Mouse (Mus musculus) limb, embryonic 14.5 days (tissue): ENCODE measurements around the gene Snn. TPM values are rescaled to one million over a fixed set of nuclear protein-coding genes. Genes with fewer than 3 reads are reported as not detected.

Experiments used
- ATAC-seq: fragments of 200-750 bp; cut with Nextera tagmentation; 2 replicates; pipeline ENCODE4 v1.8.0; 2017; ENCODE audit warnings: low read depth, moderate number of reproducible peaks, moderate TSS enrichment; ENCODE audit not compliant: low FRiP score
- DNase-seq: peaks from one replicate; pipeline ENCODE4 v3.0.0-alpha.2; 2015; ENCODE audit warnings: low spot score
- H3K27ac ChIP-seq: fragments of 300-500 bp; sonication (generic); replicated peaks from 2 replicates; pipeline ENCODE4 v1.5.1; 2014; ENCODE audit warnings: low read depth, mild to moderate bottlenecking, low read length, moderate library complexity, mixed read lengths
- H3K27me3 ChIP-seq: fragments of 300-500 bp; sonication (generic); 2 replicates; pipeline ENCODE4 v1.6.1; 2014; ENCODE audit warnings: low read length, mixed read lengths; ENCODE audit not compliant: control insufficient read depth, insufficient read depth
- H3K36me3 ChIP-seq: fragments of 300-500 bp; sonication (generic); 2 replicates; pipeline ENCODE4 v1.6.1; 2014; ENCODE audit warnings: mild to moderate bottlenecking, low read length, moderate library complexity, mixed read lengths; ENCODE audit not compliant: control insufficient read depth, insufficient read depth
- H3K4me1 ChIP-seq: fragments of 300-500 bp; sonication (generic); 2 replicates; pipeline ENCODE4 v1.6.1; 2014; ENCODE audit warnings: antibody characterized with exemption, low read length, mixed read lengths; ENCODE audit not compliant: control insufficient read depth, insufficient read depth
- H3K4me2 ChIP-seq: fragments of 300-500 bp; sonication (generic); replicated peaks from 2 replicates; pipeline ENCODE4 v1.6.1; 2014; ENCODE audit warnings: low read depth, mild to moderate bottlenecking, low read length, moderate library complexity; ENCODE audit not compliant: severe bottlenecking
- H3K4me3 ChIP-seq: fragments of 300-500 bp; sonication (generic); replicated peaks from 2 replicates; pipeline ENCODE4 v1.5.1; 2014; ENCODE audit warnings: low read length
- H3K9ac ChIP-seq: fragments of 300-500 bp; sonication (generic); 2 replicates; pipeline ENCODE4 v1.6.1; 2014; ENCODE audit warnings: mild to moderate bottlenecking, low read depth, low read length, moderate library complexity; ENCODE audit not compliant: severe bottlenecking
- H3K9me3 ChIP-seq: fragments of 300-500 bp; sonication (generic); 2 replicates; pipeline ENCODE4 v1.6.1; 2016; ENCODE audit warnings: low read length; ENCODE audit not compliant: control insufficient read depth
- POLR2A ChIP-seq: fragments of 200-500 bp; IDR thresholded peaks from 2 replicates; pipeline ENCODE4 v1.8.0; 2012; ENCODE audit warnings: inconsistent platforms, mild to moderate bottlenecking, moderate library complexity, borderline replicate concordance; ENCODE audit not compliant: insufficient read depth, insufficient read length; ENCODE audit errors: extremely low read depth
- whole genome bisulfite sequencing: fragments of 180-500 bp; shearing (Covaris S2); extraction: QIAGEN DNeasy Blood & Tissue Kit; methylation state at CpG from one replicate; pipeline ENCODE4 v1.1.7; 2014; 5-methylcytosine and 5-hydroxymethylcytosine counted together
- polyA plus RNA-seq, 2 experiments: library from polyadenylated mRNA; depleted of rRNA in 1 of 2; stranded (reverse) in 1 of 2; unstranded in 1 of 2; fragments of >200 nt; fragmentation: Nextera tagmentation in 1 of 2; extraction: Ambion mirVana in 1 of 2; gene quantifications; 2 replicates each; pipeline versions ENCODE4 v1.2.1 to v1.2.3; 2012 to 2014

The Snn gene
- polyA plus RNA-seq, 2 experiments, result 45.2 to 59.7 TPM

- Histone ChIP-seq H3K9me3 (no peaks in the 10 kb centered on the region), H3K4me2 (no peak overlapping the region), H3K4me3 (no peak overlapping the region), H3K9ac (no peak overlapping the region), H3K27me3 (no peaks in the 10 kb centered on the region), H3K4me1 (no peaks in the 10 kb centered on the region), H3K27ac (no peak overlapping the region), H3K36me3 (no peaks in the 10 kb centered on the region)
- TF ChIP-seq POLR2A, result no peak
- no peak for ATAC-seq
- WGBS, result 82% methylated on average over 5 of the region's 5 CpGs
- no peak for DNase-seq
Observed at GRCm38 (mm10) chr16:11023618-11024017, 37.1 kb upstream of the Snn start.

DNA sequence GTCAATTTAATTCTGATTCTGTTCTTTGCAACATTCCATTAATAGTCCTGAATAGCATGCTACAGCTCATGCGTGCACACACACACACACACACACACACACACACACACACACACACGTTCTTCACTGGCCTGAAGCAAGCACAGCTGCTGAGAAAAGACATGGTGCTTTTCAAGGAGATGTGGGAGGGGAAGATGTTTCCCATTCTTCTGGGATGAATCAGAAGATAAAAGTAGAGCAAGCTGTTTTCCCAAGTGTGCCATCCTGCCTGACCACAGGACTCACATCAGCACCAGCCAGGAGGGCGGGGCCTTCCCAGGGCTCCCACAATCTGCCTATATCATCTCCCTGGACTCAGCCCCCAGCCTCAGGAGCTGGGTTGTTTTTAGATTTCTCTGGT is 35.9 kb upstream of the Snn start:
- no peaks in the 10 kb centered on the region for H3K27me3 ChIP-seq
- no peak overlapping the region for H3K27ac ChIP-seq
- no peaks in the 10 kb centered on the region for H3K9me3 ChIP-seq
- DNase-seq (no peak), ATAC-seq (no peak)
- H3K4me1 ChIP-seq, result no peaks in the 10 kb centered on the region
- TF ChIP-seq POLR2A, result no peak
- no peak overlapping the region for H3K9ac ChIP-seq
- no peaks in the 10 kb centered on the region for H3K36me3 ChIP-seq
- H3K4me3 ChIP-seq, result no peak overlapping the region
- WGBS, result 77% methylated on average over 3 of the region's 3 CpGs
- H3K4me2 ChIP-seq, result no peak overlapping the region

DNA sequence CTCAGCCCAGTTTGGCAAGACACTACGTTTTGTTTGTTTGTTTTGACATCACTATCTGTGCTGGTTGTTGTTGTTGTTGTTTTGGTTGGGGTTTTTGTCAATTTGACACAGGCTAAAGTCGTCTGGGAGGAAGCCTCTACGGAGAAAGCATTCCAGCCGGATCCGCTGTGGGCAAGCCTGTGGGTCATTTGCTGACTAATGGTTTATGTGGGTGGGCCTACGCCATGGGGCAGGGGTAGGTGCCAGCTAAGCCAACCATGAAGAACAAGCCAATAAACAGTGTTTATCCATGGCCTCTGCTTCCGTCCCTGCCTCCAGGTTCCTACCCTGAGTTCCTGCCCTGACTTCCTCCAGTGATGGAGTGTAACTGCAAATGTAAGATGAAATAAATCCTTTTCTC is 32.5 kb upstream of the Snn start:
- Histone ChIP-seq H3K27me3 (no peaks in the 10 kb centered on the region), H3K4me1 (no peaks in the 10 kb centered on the region), H3K27ac (no peak overlapping the region), H3K36me3 (no peaks in the 10 kb centered on the region), H3K4me2 (no peak overlapping the region), H3K9ac (no peak overlapping the region), H3K4me3 (no peak overlapping the region), H3K9me3 (no peaks in the 10 kb centered on the region)
- DNase-seq (no peak), ATAC-seq (no peak)
- no peak for TF ChIP-seq POLR2A
- WGBS, result 76% methylated on average over 7 of the region's 7 CpGs

DNA sequence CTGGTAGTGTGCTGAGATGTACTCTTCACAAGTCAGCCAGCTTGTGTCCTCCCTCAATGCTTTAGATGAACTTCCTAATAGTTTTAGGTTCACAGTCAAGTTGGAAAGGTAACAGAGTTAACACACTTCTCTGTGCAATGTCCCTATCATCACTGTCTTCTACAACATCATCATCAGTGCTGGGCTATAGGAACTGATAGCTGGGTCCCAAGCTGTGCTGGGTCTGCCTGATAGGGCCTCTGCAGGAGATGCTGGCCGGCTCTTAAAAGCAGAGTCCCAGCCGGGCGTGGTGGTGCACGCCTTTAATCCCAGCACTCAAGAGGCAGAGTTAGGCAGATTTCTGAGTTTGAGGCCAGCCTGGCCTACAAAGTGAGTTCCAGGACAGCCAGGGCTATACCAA is 29.9 kb upstream of the Snn start:
- no peak overlapping the region for H3K9ac ChIP-seq
- no peak for ATAC-seq
- 76% methylated on average over 4 of the region's 4 CpGs for WGBS
- H3K9me3 ChIP-seq, result no peaks in the 10 kb centered on the region
- no peaks in the 10 kb centered on the region for H3K27me3 ChIP-seq
- DNase-seq, result no peak
- no peaks in the 10 kb centered on the region for H3K4me1 ChIP-seq
- no peak overlapping the region for H3K4me2 ChIP-seq
- H3K4me3 ChIP-seq, result no peak overlapping the region
- no peaks in the 10 kb centered on the region for H3K36me3 ChIP-seq
- TF ChIP-seq POLR2A, result no peak
- H3K27ac ChIP-seq, result no peak overlapping the region

GRCm38 (mm10) chr16:11031320-11031719 is 29.4 kb upstream of the Snn start:
- H3K9me3 ChIP-seq, result no peaks in the 10 kb centered on the region
- no peak overlapping the region for H3K4me2 ChIP-seq
- H3K4me3 ChIP-seq, result no peak overlapping the region
- H3K27ac ChIP-seq, result no peak overlapping the region
- DNase-seq (no peak), ATAC-seq (no peak)
- no peak overlapping the region for H3K9ac ChIP-seq
- no peaks in the 10 kb centered on the region for H3K36me3 ChIP-seq
- no peak for TF ChIP-seq POLR2A
- no peaks in the 10 kb centered on the region for H3K4me1 ChIP-seq
- WGBS, result 47% methylated on average over 3 of the region's 3 CpGs
- H3K27me3 ChIP-seq, result no peaks in the 10 kb centered on the region

- DNase-seq (peak; percentile 85), ATAC-seq (peak; percentile 53; the same call in 1 of the 2 replicates)
- Histone ChIP-seq H3K4me1 (no peaks in the 10 kb centered on the region), H3K9ac (no peak overlapping the region), H3K4me2 (no peak overlapping the region), H3K36me3 (no peaks in the 10 kb centered on the region), H3K4me3 (no peak overlapping the region), H3K9me3 (no peaks in the 10 kb centered on the region), H3K27ac (no peak overlapping the region), H3K27me3 (no peaks in the 10 kb centered on the region)
- peak; percentile 32; the same call in 1 of the 2 replicates for TF ChIP-seq POLR2A
- 5% methylated on average over 4 of the region's 4 CpGs for WGBS
Observed at GRCm38 (mm10) chr16:11034193-11034803, 26.4 kb upstream of the Snn start.
